Mouse (Mus musculus): Measurements from ENCODE around the gene Prkn.

Prkn gene

DNA sequence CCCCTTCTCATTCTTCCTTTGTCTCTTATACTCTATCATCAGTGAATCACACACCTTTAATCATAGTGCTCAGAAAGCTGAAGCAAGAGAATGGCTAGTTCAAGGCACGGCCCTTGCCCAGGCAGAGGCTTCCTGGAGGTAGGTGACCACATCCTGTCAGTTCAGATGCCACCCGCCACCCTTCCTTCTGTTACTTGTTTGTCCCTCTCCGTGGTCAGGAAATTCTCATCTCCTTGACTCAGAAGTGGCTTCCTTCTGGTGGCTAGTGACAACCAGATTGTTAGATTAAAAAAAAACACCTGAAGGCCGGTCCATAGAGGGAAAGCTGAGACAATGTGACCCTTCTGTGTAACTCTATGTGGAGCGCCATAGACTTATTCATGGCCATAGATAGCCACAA is 710.4 kb downstream of the Prkn start:
- in situ Hi-C loops (cut with MboI; ENCODE audit: low pct_unique_long_range_greater_than_20kb in 1 of 2, low sequenced_read_pairs in 2 of 2, unreplicated experiment in 1 of 2) = no loop called here

DNA sequence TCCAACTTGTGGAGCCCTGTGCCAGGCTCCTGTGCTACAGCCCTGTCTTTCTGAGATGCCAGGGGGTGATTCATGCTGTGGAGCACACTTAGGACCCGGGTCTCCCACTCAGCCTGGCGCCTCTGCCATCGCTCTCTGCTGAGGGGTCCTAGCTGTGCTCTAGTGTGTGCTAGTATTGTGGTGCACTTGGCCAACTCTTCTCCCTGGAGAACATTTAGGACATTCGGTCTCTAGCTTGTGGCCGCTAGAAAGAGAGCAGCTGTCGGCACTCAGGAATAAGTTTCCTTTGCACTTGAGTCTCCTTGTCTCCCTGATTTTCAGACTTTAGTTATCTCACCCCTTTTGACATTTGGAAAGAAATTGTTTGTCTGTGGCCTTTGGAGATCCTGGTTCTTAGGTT is 725.5 kb downstream of the Prkn start:
- in situ Hi-C loops (cut with MboI; ENCODE audit: low pct_unique_long_range_greater_than_20kb in 1 of 2, low sequenced_read_pairs in 2 of 2, unreplicated experiment in 1 of 2) = no loop called here

DNA sequence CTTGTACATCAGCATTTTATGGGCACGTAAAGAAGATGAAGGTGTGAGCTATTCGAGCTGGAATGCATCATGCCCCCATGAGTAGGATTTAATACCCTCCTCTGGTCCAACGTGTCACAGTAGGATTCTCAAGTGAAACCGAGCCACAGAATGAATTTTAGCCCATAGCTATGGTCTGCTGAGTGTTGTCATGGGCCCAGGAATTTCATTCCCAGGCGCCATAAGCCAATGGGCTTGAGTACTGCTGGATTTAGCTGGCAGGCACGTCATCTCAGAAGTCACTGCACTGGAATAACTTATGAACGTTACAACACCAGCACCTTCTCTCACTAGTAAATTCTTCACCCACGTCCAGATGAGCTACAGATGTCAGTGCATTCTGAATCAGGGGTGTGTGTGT is 730.2 kb downstream of the Prkn start:
- in situ Hi-C loops (cut with MboI; ENCODE audit: low pct_unique_long_range_greater_than_20kb in 1 of 2, low sequenced_read_pairs in 2 of 2, unreplicated experiment in 1 of 2) = no loop called here

DNA sequence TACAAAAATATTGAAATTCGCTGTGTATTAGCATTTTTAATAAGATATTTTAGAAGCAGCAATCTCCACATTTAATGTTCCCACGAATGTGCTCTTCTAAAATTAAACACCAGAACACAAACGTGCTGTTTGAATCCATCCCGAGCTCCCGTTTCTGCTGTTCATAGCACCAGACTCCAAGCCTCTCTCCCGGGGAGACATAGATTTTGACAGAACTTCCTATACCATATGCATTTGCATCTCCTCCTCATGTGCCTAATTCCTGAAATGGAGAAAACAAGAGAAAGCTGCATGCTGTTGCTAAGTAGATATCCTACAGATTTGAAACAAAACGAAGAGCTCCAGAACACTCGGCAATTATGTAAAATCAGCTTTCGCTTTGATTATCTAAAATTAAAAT is 733.5 kb downstream of the Prkn start:
- in situ Hi-C loops (cut with MboI; ENCODE audit: low pct_unique_long_range_greater_than_20kb in 1 of 2, low sequenced_read_pairs in 2 of 2, unreplicated experiment in 1 of 2) = no loop called here

DNA sequence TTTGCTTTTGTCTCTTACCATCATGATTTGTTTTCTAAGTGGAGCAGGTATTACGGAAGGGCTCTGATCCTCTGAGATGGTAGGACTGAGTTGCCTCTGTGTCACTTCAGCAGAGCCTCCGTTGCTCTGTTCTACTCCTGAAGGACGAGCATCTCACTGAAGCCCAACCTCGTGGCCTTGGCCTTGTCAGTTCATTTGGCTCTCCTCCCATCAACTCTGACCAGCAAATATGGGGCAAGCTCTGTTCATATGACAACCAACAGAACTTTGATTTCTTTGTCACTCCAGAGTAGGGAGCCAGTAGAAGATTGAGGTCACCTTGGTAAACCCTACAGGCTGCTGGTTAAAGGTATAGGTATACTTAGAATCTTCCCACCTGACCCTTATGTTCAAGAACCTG is 745.3 kb downstream of the Prkn start:
- in situ Hi-C loops (cut with MboI; ENCODE audit: low pct_unique_long_range_greater_than_20kb in 1 of 2, low sequenced_read_pairs in 2 of 2, unreplicated experiment in 1 of 2) = no loop called here

DNA sequence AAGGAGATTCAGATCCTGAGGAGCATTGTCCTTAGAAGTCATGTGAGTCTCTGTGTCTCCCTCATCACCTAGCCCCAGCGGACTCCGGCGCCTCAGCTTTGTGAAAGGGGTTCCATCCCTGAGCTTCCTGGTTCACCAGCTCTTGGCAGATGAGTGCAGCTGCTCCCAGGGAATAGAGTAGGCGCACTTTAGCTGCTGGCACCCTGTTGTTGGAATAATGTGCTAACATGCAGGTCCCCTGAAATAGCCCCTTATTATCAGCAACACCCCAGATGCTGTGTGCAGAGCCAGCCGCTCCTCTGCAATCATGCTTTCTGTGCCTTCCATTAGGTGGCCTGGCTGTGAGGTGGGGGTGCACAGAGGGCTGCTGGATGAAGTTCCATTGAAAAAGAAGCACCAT is 767.7 kb downstream of the Prkn start:
- in situ Hi-C loops (cut with MboI; ENCODE audit: low pct_unique_long_range_greater_than_20kb in 1 of 2, low sequenced_read_pairs in 2 of 2, unreplicated experiment in 1 of 2) = no loop called here

GRCm38 (mm10) chr17:11611459-11611858 is 771.3 kb downstream of the Prkn start:
- in situ Hi-C loops (cut with MboI; ENCODE audit: low pct_unique_long_range_greater_than_20kb in 1 of 2, low sequenced_read_pairs in 2 of 2, unreplicated experiment in 1 of 2) = no loop called here

- in situ Hi-C loops (cut with MboI; ENCODE audit: low pct_unique_long_range_greater_than_20kb in 1 of 2, low sequenced_read_pairs in 2 of 2, unreplicated experiment in 1 of 2) = no loop called here
Measured at GRCm38 (mm10) chr17:11612801-11613531, 772.8 kb downstream of the Prkn start.

GRCm38 (mm10) chr17:11617552-11617951 is 777.4 kb downstream of the Prkn start:
- in situ Hi-C loops (cut with MboI; ENCODE audit: low pct_unique_long_range_greater_than_20kb in 1 of 2, low sequenced_read_pairs in 2 of 2, unreplicated experiment in 1 of 2) = no loop called here

GRCm38 (mm10) chr17:11618886-11619590 is 778.9 kb downstream of the Prkn start:
- in situ Hi-C loops (cut with MboI; ENCODE audit: low pct_unique_long_range_greater_than_20kb in 1 of 2, low sequenced_read_pairs in 2 of 2, unreplicated experiment in 1 of 2) = no loop called here

- in situ Hi-C loops (cut with MboI; ENCODE audit: low pct_unique_long_range_greater_than_20kb in 1 of 2, low sequenced_read_pairs in 2 of 2, unreplicated experiment in 1 of 2) = no loop called here
Measured at GRCm38 (mm10) chr17:11620770-11621169, 780.6 kb downstream of the Prkn start.

- in situ Hi-C loops (cut with MboI; ENCODE audit: low pct_unique_long_range_greater_than_20kb in 1 of 2, low sequenced_read_pairs in 2 of 2, unreplicated experiment in 1 of 2) = no loop called here
Measured at GRCm38 (mm10) chr17:11621492-11621891, 781.3 kb downstream of the Prkn start.

DNA sequence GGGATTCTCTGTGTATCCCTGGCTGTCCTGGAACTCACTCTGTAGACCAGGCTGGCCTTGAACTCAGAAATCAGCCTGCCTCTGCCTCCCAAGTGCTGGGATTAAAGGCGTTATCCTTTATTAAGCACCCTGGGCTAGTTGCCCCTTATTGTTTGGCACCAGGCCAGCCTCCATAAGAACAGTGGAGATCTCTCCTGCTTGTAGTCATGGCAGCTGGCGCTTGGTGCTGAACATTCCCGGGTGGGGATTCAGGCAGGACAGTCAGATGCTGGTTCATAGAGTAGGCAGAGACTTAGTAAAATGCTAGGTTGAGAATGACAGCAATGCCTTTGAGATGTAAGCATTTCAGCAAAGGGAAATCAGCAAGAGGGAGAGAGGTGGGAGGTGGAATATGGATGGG is 786.1 kb downstream of the Prkn start:
- in situ Hi-C loops (cut with MboI; ENCODE audit: low pct_unique_long_range_greater_than_20kb in 1 of 2, low sequenced_read_pairs in 2 of 2, unreplicated experiment in 1 of 2) = no loop called here

DNA sequence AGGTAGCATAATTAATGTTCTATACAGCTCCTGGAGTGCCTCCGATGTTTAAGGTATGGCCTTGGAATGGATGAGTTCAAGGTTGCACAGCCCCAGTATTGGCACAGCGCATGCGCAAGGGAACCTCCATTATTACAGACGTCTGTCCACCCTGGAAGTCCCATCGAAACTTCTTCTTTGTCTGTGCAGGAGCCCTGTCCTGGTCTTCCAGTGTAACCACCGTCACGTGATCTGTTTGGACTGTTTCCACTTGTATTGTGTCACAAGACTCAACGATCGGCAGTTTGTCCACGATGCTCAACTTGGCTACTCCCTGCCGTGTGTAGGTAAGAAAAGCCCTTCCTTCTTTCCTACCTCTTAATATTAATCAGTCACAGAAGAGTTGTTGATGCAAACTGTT is 794.9 kb downstream of the Prkn start:
- in situ Hi-C loops (cut with MboI; ENCODE audit: low pct_unique_long_range_greater_than_20kb in 1 of 2, low sequenced_read_pairs in 2 of 2, unreplicated experiment in 1 of 2) = no loop called here

DNA sequence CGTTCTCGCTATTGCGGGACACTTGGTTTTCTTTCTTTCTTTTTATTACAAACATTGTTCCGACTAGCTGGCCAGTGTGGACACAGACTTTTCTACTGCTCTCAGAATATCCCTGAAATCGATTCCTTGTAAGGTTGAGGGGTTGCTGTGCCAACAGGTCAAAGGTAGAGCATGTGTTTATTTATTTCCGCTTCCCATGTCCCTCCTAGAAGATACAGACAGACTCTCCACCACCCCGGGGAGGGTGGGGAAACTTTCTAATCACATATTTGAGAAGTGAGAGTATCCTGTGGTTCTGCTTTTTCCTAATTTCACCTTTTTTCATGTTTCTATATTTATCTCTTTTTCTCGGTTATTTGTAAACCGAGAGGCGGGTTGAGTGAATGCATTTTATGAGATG is 797.5 kb downstream of the Prkn start:
- in situ Hi-C loops (cut with MboI; ENCODE audit: low pct_unique_long_range_greater_than_20kb in 1 of 2, low sequenced_read_pairs in 2 of 2, unreplicated experiment in 1 of 2) = no loop called here

- in situ Hi-C loops (cut with MboI; ENCODE audit: low pct_unique_long_range_greater_than_20kb in 1 of 2, low sequenced_read_pairs in 2 of 2, unreplicated experiment in 1 of 2) = no loop called here
Measured at GRCm38 (mm10) chr17:11638451-11638850, 798.3 kb downstream of the Prkn start.

- in situ Hi-C loops (cut with MboI; ENCODE audit: low pct_unique_long_range_greater_than_20kb in 1 of 2, low sequenced_read_pairs in 2 of 2, unreplicated experiment in 1 of 2) = no loop called here
Measured at GRCm38 (mm10) chr17:11639786-11640185, 799.6 kb downstream of the Prkn start.

- in situ Hi-C loops (cut with MboI; ENCODE audit: low pct_unique_long_range_greater_than_20kb in 1 of 2, low sequenced_read_pairs in 2 of 2, unreplicated experiment in 1 of 2) = no loop called here
Measured at GRCm38 (mm10) chr17:11642328-11642727, 802.1 kb downstream of the Prkn start.

GRCm38 (mm10) chr17:11644016-11644415 is 803.8 kb downstream of the Prkn start:
- in situ Hi-C loops (cut with MboI; ENCODE audit: low pct_unique_long_range_greater_than_20kb in 1 of 2, low sequenced_read_pairs in 2 of 2, unreplicated experiment in 1 of 2) = no loop called here

GRCm38 (mm10) chr17:11644873-11645464 is 804.8 kb downstream of the Prkn start:
- in situ Hi-C loops (cut with MboI; ENCODE audit: low pct_unique_long_range_greater_than_20kb in 1 of 2, low sequenced_read_pairs in 2 of 2, unreplicated experiment in 1 of 2) = no loop called here
